Mouse (Mus musculus) frontal cortex, postnatal 25 days (tissue): ENCODE results near the gene Gipc2.
A peak's percentile ranks its signal among the peaks of the same experiment; 100 is the strongest.
"Not testable (repeated sequence)": the region's sequence is repeated elsewhere in the genome, so short reads cannot be mapped to it uniquely, and the experiment has no call there.

ENCODE experiments used
- DNase-seq, 2 experiments: peaks; one replicate each; pipeline ENCODE4 v3.0.0; 2022; ENCODE audit warnings: low spot score in 2 of 2

Gipc2 gene

GRCm38 (mm10) chr3:152166099-152166423 is at the start of gene Gipc2:
TSS of gene Gipc2 (minus strand) at chr3:152166230.
- DNase-seq: no peak

GRCm38 (mm10) chr3:152213416-152213815 is 47.4 kb upstream of the Gipc2 start:
- no peak for DNase-seq

- no peak for DNase-seq
Measured at GRCm38 (mm10) chr3:152211731-152212279, 45.8 kb upstream of the Gipc2 start.

GRCm38 (mm10) chr3:152210728-152211391 is 44.8 kb upstream of the Gipc2 start:
- peak; percentile 48 to 54 for DNase-seq

GRCm38 (mm10) chr3:152209967-152210634 is 44.1 kb upstream of the Gipc2 start, which contains the start of the genes Dnajb4 and Fubp1:
TSS of gene Dnajb4 (minus strand) at chr3:152210302.
TSS of gene Fubp1 (plus strand) at chr3:152210422.
- peak; percentile 97 to 99 for DNase-seq

- DNase-seq: no peak
Measured at GRCm38 (mm10) chr3:152209177-152209966, 43.3 kb upstream of the Gipc2 start.

- no peak for DNase-seq
Measured at GRCm38 (mm10) chr3:152208096-152208885, 42.3 kb upstream of the Gipc2 start.

GRCm38 (mm10) chr3:152207156-152207555 is 41.1 kb upstream of the Gipc2 start:
- no peak for DNase-seq

GRCm38 (mm10) chr3:152204577-152204976 is 38.5 kb upstream of the Gipc2 start:
- no peak for DNase-seq

- DNase-seq: no peak
Measured at GRCm38 (mm10) chr3:152203996-152204395, 38.0 kb upstream of the Gipc2 start.

GRCm38 (mm10) chr3:152203411-152203810 is 37.4 kb upstream of the Gipc2 start:
- no peak for DNase-seq

- DNase-seq: no peak
Measured at GRCm38 (mm10) chr3:152202942-152203341, 36.9 kb upstream of the Gipc2 start.

GRCm38 (mm10) chr3:152201651-152202050 is 35.6 kb upstream of the Gipc2 start:
- no peak for DNase-seq

- DNase-seq: no peak
Measured at GRCm38 (mm10) chr3:152201181-152201580, 35.2 kb upstream of the Gipc2 start.

GRCm38 (mm10) chr3:152199125-152199524 is 33.1 kb upstream of the Gipc2 start:
- DNase-seq: no peak

- not testable (repeated sequence) for DNase-seq
Measured at GRCm38 (mm10) chr3:152197246-152197645, 31.2 kb upstream of the Gipc2 start.

- DNase-seq: peak; percentile 71 to 81
Measured at GRCm38 (mm10) chr3:152193635-152194097, 27.6 kb upstream of the Gipc2 start.

GRCm38 (mm10) chr3:152193177-152193576 is 27.1 kb upstream of the Gipc2 start:
- DNase-seq: no peak

- DNase-seq: no peak
Measured at GRCm38 (mm10) chr3:152192238-152192931, 26.4 kb upstream of the Gipc2 start.

- no peak for DNase-seq
Measured at GRCm38 (mm10) chr3:152191791-152192237, 25.8 kb upstream of the Gipc2 start.
